Mouse (Mus musculus): ENCODE measurements around the gene Foxl1. TPM values are rescaled to one million over a fixed set of nuclear protein-coding genes. Genes with fewer than 3 reads are reported as not detected.

Gene Foxl1
- total and polyA plus RNA-seq, 3 experiments, result 0.07 to 0.12 TPM; not detected in 1

DNA sequence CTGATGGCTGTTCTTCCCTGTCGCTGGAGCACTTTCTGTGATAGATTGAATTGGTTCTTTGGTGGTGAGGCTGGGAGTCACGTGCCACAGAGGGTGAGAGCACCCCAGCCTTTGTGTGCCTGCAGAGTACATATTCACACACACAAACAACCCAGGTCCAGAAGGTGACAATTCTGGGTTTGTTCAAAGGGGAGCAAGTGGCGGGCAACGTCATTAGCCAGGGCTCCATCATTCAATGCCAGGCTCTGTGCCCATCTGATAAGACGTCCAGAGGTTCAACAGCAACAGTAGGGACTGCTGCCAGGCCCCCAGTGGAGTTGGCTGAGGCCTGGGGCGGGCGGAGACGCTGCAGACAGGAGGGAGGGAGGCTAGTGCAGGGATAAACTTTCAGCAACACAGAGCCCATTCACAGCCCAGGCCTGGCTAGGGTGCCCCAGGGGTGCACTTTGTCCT is 36.3 kb downstream of the Foxl1 start:
- Histone ChIP-seq H3K4me3 (ENCODE audit: control insufficient read depth in 1 of 2, insufficient read depth in 1 of 2, low read depth in 2 of 2, low read length in 2 of 2) (peak overlapping the region; percentile 22 to 42), H3K9ac (ENCODE audit: control insufficient read depth, low read depth, low read length, poor library complexity, severe bottlenecking) (peak overlapping the region; percentile 84), H3K36me3 (ENCODE audit: control insufficient read depth in 1 of 2, insufficient read depth in 2 of 2, low read length in 2 of 2) (peaks cover 0 to 45% of the 10 kb centered on the region in 2 experiments; a peak in 2 of 4 replicates), H3K4me1 (ENCODE audit: control insufficient read depth in 1 of 2, insufficient read depth in 2 of 2, low read length in 2 of 2) (peaks cover 4 to 68% of the 10 kb centered on the region in 2 experiments), H3K27me3 (ENCODE audit: control insufficient read depth in 1 of 2, insufficient read depth in 2 of 2, low read length in 2 of 2) (no peaks in the 10 kb centered on the region), H3K9me3 (replicated peaks; ENCODE audit: insufficient read depth, low read length) (no peaks in the 10 kb centered on the region), H3K79me2 (ENCODE audit: control insufficient read depth, insufficient read depth, low read length, poor library complexity) (peaks cover 7% of the 10 kb centered on the region), H3K27ac (ENCODE audit: control insufficient read depth, low read depth, low read length) (peak overlapping the region; percentile 98)
- peak; percentile 94 for DNase-seq (ENCODE audit: low read depth, low spot score)
- TF ChIP-seq MXI1 (IDR thresholded peaks at IDR 0.05; ENCODE audit: low read depth, low read length) (peak; percentile 75), ZC3H11A (IDR thresholded peaks at IDR 0.05; ENCODE audit: low read depth, low read length) (no peak), ZKSCAN1 (IDR thresholded peaks at IDR 0.05; ENCODE audit: low read depth, low read length) (no peak), GABPA (IDR thresholded peaks at IDR 0.05; ENCODE audit: low read depth, low read length) (no peak), JUND (IDR thresholded peaks at IDR 0.05; ENCODE audit: low read depth, low read length) (no peak), KAT2A (conservative IDR thresholded peaks at IDR 0.05; ENCODE audit: low read depth, low read length) (peak; percentile 30; the same call in 1 of the 2 replicates), SMC3 (IDR thresholded peaks at IDR 0.05; ENCODE audit: low read depth, low read length) (no peak), CHD2 (IDR thresholded peaks at IDR 0.05; ENCODE audit: low read length) (no peak; the same call in 1 of the 2 replicates), UBTF (IDR thresholded peaks at IDR 0.05; ENCODE audit: borderline replicate concordance, insufficient read depth, low read depth, low read length) (no peak), SIN3A (IDR thresholded peaks at IDR 0.05; ENCODE audit: low read length) (peak; percentile 95), MEF2A (IDR thresholded peaks at IDR 0.05; ENCODE audit: extremely low read depth, insufficient replicate concordance, low read depth, low read length, poor library complexity, severe bottlenecking) (no peak), MAZ (IDR thresholded peaks at IDR 0.05; ENCODE audit: low read depth, low read length) (peak; percentile 93), NRF1 (IDR thresholded peaks at IDR 0.05; ENCODE audit: insufficient read depth, low read depth, low read length, poor library complexity, severe bottlenecking) (no peak), POLR2AphosphoS2 (IDR thresholded peaks at IDR 0.05; ENCODE audit: low read length) (peak; percentile 62; the same call in 1 of the 2 replicates), CHD1 (IDR thresholded peaks at IDR 0.05; ENCODE audit: low read depth, low read length) (peak; percentile 96), E2F4 (IDR thresholded peaks at IDR 0.05; ENCODE audit: borderline replicate concordance, low read depth, low read length) (peak; percentile 68; the same call in 1 of the 2 replicates), HCFC1 (IDR thresholded peaks at IDR 0.05; ENCODE audit: low read depth, low read length) (peak; percentile 61; the same call in 1 of the 2 replicates), MYC (IDR thresholded peaks at IDR 0.05; ENCODE audit: low read depth, low read length) (peak; percentile 83; the same call in 1 of the 2 replicates), MAFK (IDR thresholded peaks at IDR 0.05; ENCODE audit: borderline replicate concordance, low read depth, low read length) (no peak), MAX (IDR thresholded peaks at IDR 0.05; ENCODE audit: low read length) (peak; percentile 82), POLR2AphosphoS5 (IDR thresholded peaks at IDR 0.05; ENCODE audit: borderline replicate concordance, low read depth, low read length) (no peak), RAD21 (IDR thresholded peaks at IDR 0.05; ENCODE audit: low read depth, low read length) (no peak), ELF1 (IDR thresholded peaks at IDR 0.05; ENCODE audit: low read depth, low read length) (0 out of 2 replicates have a peak, but pooled peaks have one; percentile 6), TCF12 (IDR thresholded peaks at IDR 0.05; ENCODE audit: low read depth, low read length) (peak; percentile 67), RCOR1 (IDR thresholded peaks at IDR 0.05; ENCODE audit: low read depth, low read length) (peak; percentile 48; the same call in 1 of the 2 replicates), ZMIZ1 (IDR thresholded peaks at IDR 0.05; ENCODE audit: low read depth, low read length) (peak; percentile 58; the same call in 1 of the 2 replicates), ETS1 (IDR thresholded peaks at IDR 0.05; ENCODE audit: low read depth, low read length) (peak; percentile 95), POLR2A (IDR thresholded peaks at IDR 0.05; ENCODE audit: control insufficient read depth in 1 of 2, insufficient read depth in 1 of 2, low read depth in 1 of 2, low read length in 2 of 2, poor library complexity in 1 of 2) (peak; percentile 17 to 63; a peak in 1 of 4 replicates), TAL1 (IDR thresholded peaks at IDR 0.05; ENCODE audit: low read length) (no peak; the same call in 1 of the 2 replicates), CTCF (IDR thresholded peaks at IDR 0.05 in 2 of 3, conservative IDR thresholded peaks at IDR 0.05 in 1 of 3; ENCODE audit: control insufficient read depth in 1 of 3, insufficient read depth in 1 of 3, low read depth in 2 of 3, low read length in 3 of 3, poor library complexity in 1 of 3, severe bottlenecking in 1 of 3) (no peak), GATA1 (IDR thresholded peaks at IDR 0.05; ENCODE audit: low read depth, low read length) (peak; percentile 99), ZNF384 (IDR thresholded peaks at IDR 0.05; ENCODE audit: low read depth, low read length) (no peak), BHLHE40 (IDR thresholded peaks at IDR 0.05; ENCODE audit: borderline replicate concordance, low read depth, low read length) (peak; percentile 87; the same call in 1 of the 2 replicates), MYB (IDR thresholded peaks at IDR 0.05; ENCODE audit: low read depth, low read length) (peak; percentile 59), USF1 (IDR thresholded peaks at IDR 0.05; ENCODE audit: low read depth, low read length) (peak; percentile 88), NELFE (IDR thresholded peaks at IDR 0.05; ENCODE audit: low read depth, low read length) (peak; percentile 47), EP300 (IDR thresholded peaks at IDR 0.05; ENCODE audit: low read depth in 1 of 2, low read length in 2 of 2) (peak; percentile 70 to 88)

Data from MEL (cell line).